Mouse (Mus musculus) kidney, postnatal 0 days (tissue): ENCODE results near the gene Apeh. TPM values are rescaled to one million over a fixed set of nuclear protein-coding genes. Genes with fewer than 3 reads are reported as not detected.
A peak's percentile ranks its signal among the peaks of the same experiment; 100 is the strongest.

Experiments
- ATAC-seq: fragments of 200-750 bp; cut with Nextera tagmentation; replicated peaks from 2 replicates; pipeline ENCODE4 v1.8.0; 2017; ENCODE audit warnings: low read depth, moderate number of reproducible peaks, moderate TSS enrichment, moderate library complexity; ENCODE audit not compliant: low FRiP score
- DNase-seq: peaks from one replicate; pipeline ENCODE4 v3.0.0-alpha.2; 2016; ENCODE audit warnings: low spot score
- H3K27ac ChIP-seq: fragments of 300-500 bp; sonication (generic); 2 replicates; pipeline ENCODE4 v1.5.1; 2014; ENCODE audit warnings: mild to moderate bottlenecking
- H3K27me3 ChIP-seq: fragments of 300-500 bp; sonication (generic); 2 replicates; pipeline ENCODE4 v1.6.1; 2014; ENCODE audit warnings: low read length, mixed read lengths; ENCODE audit not compliant: insufficient read depth
- H3K36me3 ChIP-seq: fragments of 300-500 bp; sonication (generic); 2 replicates; pipeline ENCODE4 v1.6.1; 2014; ENCODE audit warnings: low read length, mixed read lengths; ENCODE audit not compliant: insufficient read depth
- H3K4me1 ChIP-seq: fragments of 300-500 bp; sonication (generic); replicated peaks from 2 replicates; pipeline ENCODE4 v1.6.1; 2014; ENCODE audit warnings: antibody characterized with exemption, low read length, mixed read lengths; ENCODE audit not compliant: insufficient read depth
- H3K4me2 ChIP-seq: fragments of 300-500 bp; sonication (generic); 2 replicates; pipeline ENCODE4 v1.6.1; 2014; ENCODE audit warnings: mild to moderate bottlenecking, low read length, moderate library complexity, mixed read lengths
- H3K4me3 ChIP-seq: fragments of 300-500 bp; sonication (generic); replicated peaks from 2 replicates; pipeline ENCODE4 v1.5.1; 2014; ENCODE audit warnings: low read depth, low read length
- H3K9ac ChIP-seq: fragments of 300-500 bp; sonication (generic); 2 replicates; pipeline ENCODE4 v1.6.1; 2014; ENCODE audit warnings: low read depth, low read length
- H3K9me3 ChIP-seq: fragments of 300-500 bp; sonication (generic); replicated peaks from 2 replicates; pipeline ENCODE4 v1.6.1; 2016; ENCODE audit warnings: low read length, inconsistent platforms, mixed read lengths
- CTCF ChIP-seq: IDR thresholded peaks from 2 replicates; pipeline ENCODE4 v1.5.1; 2016; ENCODE audit warnings: antibody characterized with exemption, low read depth, mild to moderate bottlenecking, moderate library complexity
- WGBS: fragments of 180-500 bp; shearing (Covaris S2); extraction: QIAGEN DNeasy Blood & Tissue Kit; methylation state at CpG from one replicate; pipeline ENCODE4 v1.1.7; 2014; 5-methylcytosine and 5-hydroxymethylcytosine counted together
- polyA plus RNA-seq: library from polyadenylated mRNA; unstranded; fragments of >200 nt; fragmentation: Nextera tagmentation; extraction: Ambion mirVana; gene quantifications from 2 replicates; pipeline ENCODE4 v1.2.1, GENCODE M21; 2015

Gene Apeh
- polyA plus RNA-seq, 1 experiment from 2014 or later: 62.6 TPM

DNA sequence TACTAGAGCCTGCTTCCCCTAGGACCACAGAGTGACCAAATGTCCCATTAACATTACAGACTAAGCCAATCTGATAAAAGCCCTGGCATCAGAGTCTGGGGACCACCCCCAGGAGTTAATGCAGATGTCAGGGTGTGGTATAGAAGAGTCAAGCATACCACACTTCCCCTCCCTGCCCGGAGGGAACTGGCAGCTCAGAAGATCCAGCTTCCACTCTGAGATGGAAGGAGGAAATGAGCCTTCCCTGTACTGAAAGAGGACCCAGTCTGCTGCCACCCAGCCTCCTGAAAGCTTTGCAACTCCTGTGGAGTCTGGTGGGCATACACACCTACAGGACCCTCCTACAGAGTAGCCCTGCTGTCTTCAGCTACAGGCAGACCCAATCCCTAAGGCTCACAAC, 39.3 kb downstream of the Apeh start:
- H3K27ac ChIP-seq: no peak overlapping the region
- H3K9me3 ChIP-seq: no peaks in the 10 kb centered on the region
- peaks cover 47% of the 10 kb centered on the region for H3K36me3 ChIP-seq
- peaks cover 3% of the 10 kb centered on the region; the same call in 1 of the 2 replicates for H3K4me1 ChIP-seq
- no peak for TF ChIP-seq CTCF
- H3K9ac ChIP-seq: no peak overlapping the region
- 94% methylated on average over 1 of the region's 1 CpGs for WGBS
- H3K4me2 ChIP-seq: no peak overlapping the region
- ATAC-seq (no peak), DNase-seq (no peak)
- no peaks in the 10 kb centered on the region for H3K27me3 ChIP-seq
- no peak overlapping the region for H3K4me3 ChIP-seq

- Histone ChIP-seq H3K4me3 (no peak overlapping the region), H3K9ac (no peak overlapping the region), H3K4me2 (no peak overlapping the region), H3K9me3 (no peaks in the 10 kb centered on the region), H3K27me3 (no peaks in the 10 kb centered on the region), H3K4me1 (peaks cover 8% of the 10 kb centered on the region; the same call in 1 of the 2 replicates), H3K36me3 (peaks cover 46% of the 10 kb centered on the region), H3K27ac (no peak overlapping the region)
- WGBS: 90% methylated on average over 22 of the region's 22 CpGs
- DNase-seq (no peak), ATAC-seq (no peak)
- no peak for TF ChIP-seq CTCF
These were observed 39.9 kb downstream of the Apeh start for GRCm38 (mm10) chr9:108054331-108055040.

DNA sequence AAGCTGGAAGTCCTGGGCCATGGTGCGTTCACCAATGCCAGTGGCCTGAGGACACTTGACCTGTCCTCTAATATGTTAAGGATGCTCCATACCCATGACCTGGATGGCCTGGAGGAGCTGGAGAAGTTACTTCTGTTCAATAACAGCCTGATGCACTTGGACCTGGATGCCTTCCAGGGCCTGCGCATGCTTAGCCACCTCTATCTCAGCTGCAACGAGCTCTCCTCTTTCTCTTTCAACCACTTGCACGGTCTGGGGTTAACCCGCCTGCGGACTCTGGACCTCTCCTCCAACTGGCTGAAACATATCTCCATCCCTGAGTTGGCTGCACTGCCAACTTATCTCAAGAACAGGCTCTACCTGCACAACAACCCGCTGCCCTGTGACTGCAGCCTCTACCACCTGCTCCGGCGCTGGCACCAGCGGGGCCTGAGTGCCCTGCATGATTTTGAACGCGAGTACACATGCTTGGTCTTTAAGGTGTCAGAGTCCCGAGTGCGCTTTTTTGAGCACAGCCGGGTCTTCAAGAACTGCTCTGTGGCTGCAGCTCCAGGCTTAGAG, 40.7 kb downstream of the Apeh start:
- no peak for ATAC-seq
- Histone ChIP-seq H3K9me3 (no peaks in the 10 kb centered on the region), H3K4me2 (no peak overlapping the region)

GRCm38 (mm10) chr9:108052885-108053664, 41.3 kb downstream of the Apeh start, which contains the start of gene Amigo3:
Amigo3 (plus strand) TSS chr9:108053159.
- peak; percentile 98 for DNase-seq
- Histone ChIP-seq H3K9me3 (no peaks in the 10 kb centered on the region), H3K36me3 (peaks cover 34% of the 10 kb centered on the region), H3K27ac (no peak within 1 kb of the TSS; the same call in 1 of the 2 replicates), H3K27me3 (no peaks in the 10 kb centered on the region), H3K4me3 (no peak within 1 kb of the TSS), H3K4me1 (peaks cover 10% of the 10 kb centered on the region; the same call in 1 of the 2 replicates), H3K4me2 (peak within 1 kb of the TSS; percentile 41), H3K9ac (peak within 1 kb of the TSS; percentile 14; the same call in 1 of the 2 replicates)
- 53% methylated on average over 20 of the region's 20 CpGs for WGBS
- TF ChIP-seq CTCF: peak; percentile 99
- ATAC-seq: peak; percentile 36

More for the DNA sequence above, 40.7 kb downstream of the Apeh start:
- H3K4me3 ChIP-seq: no peak overlapping the region
- no peak overlapping the region; the same call in 1 of the 2 replicates for H3K27ac ChIP-seq
- H3K9ac ChIP-seq: no peak overlapping the region
- no peak for TF ChIP-seq CTCF
- H3K27me3 ChIP-seq: no peaks in the 10 kb centered on the region
- H3K4me1 ChIP-seq: peaks cover 9% of the 10 kb centered on the region; the same call in 1 of the 2 replicates
- 90% methylated on average over 15 of the region's 15 CpGs for WGBS
- no peak for DNase-seq
- H3K36me3 ChIP-seq: peaks cover 39% of the 10 kb centered on the region

DNA sequence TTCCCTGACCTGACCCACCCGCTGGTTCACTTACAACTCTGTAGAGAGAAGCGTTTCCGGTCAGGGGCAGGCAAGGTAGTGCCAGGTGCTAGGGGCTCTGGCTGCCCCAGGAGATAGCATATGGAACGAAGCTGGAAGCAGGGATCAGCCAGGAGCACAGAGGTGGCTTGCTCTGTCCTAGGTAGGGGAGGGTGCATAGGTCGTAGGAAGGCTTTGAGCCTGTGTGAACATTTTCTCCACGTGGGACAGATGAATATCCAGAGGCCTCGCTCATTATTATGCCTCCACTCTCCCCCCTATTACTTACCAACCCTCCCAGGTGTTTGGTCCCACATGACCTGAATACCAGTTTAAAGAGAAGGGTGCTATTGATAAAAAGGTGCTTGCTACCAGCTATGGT, 42.0 kb downstream of the Apeh start:
- H3K9me3 ChIP-seq: no peaks in the 10 kb centered on the region
- H3K27ac ChIP-seq: no peak overlapping the region
- H3K4me3 ChIP-seq: no peak overlapping the region
- H3K4me2 ChIP-seq: no peak overlapping the region
- no peak for DNase-seq
- no peak for ATAC-seq
- H3K36me3 ChIP-seq: peaks cover 27% of the 10 kb centered on the region
- peaks cover 14% of the 10 kb centered on the region; the same call in 1 of the 2 replicates for H3K4me1 ChIP-seq
- 69% methylated on average over 7 of the region's 7 CpGs for WGBS
- no peak for TF ChIP-seq CTCF
- H3K9ac ChIP-seq: no peak overlapping the region
- H3K27me3 ChIP-seq: no peaks in the 10 kb centered on the region

GRCm38 (mm10) chr9:108051931-108052220, 42.5 kb downstream of the Apeh start:
- WGBS: 85% methylated on average over 4 of the region's 4 CpGs
- peaks cover 26% of the 10 kb centered on the region for H3K36me3 ChIP-seq
- peaks cover 14% of the 10 kb centered on the region; the same call in 1 of the 2 replicates for H3K4me1 ChIP-seq
- no peak overlapping the region for H3K9ac ChIP-seq
- ATAC-seq (no peak), DNase-seq (no peak)
- H3K4me2 ChIP-seq: no peak overlapping the region
- TF ChIP-seq CTCF: no peak
- no peaks in the 10 kb centered on the region for H3K9me3 ChIP-seq
- H3K27me3 ChIP-seq: no peaks in the 10 kb centered on the region
- H3K27ac ChIP-seq: no peak overlapping the region
- no peak overlapping the region for H3K4me3 ChIP-seq
